Mouse (Mus musculus) thymus, adult 2 months (tissue): Measurements from ENCODE around the gene Nsf.

Experiments
- CTCF ChIP-seq: fragments of 200-500 bp; IDR thresholded peaks from 2 replicates; pipeline ENCODE4 v1.5.1; 2012; ENCODE audit warnings: mild to moderate bottlenecking, control low read depth, low read length, moderate library complexity, borderline replicate concordance; ENCODE audit not compliant: control insufficient read depth, poor library complexity, insufficient read depth; ENCODE audit errors: extremely low read depth
- POLR2A ChIP-seq: fragments of 200-500 bp; IDR thresholded peaks from 2 replicates; pipeline ENCODE4 v1.6.1; 2012; ENCODE audit warnings: mild to moderate bottlenecking, low read length, control low read depth, moderate library complexity; ENCODE audit not compliant: control insufficient read depth, poor library complexity, insufficient read depth; ENCODE audit errors: extremely low read depth

DNA sequence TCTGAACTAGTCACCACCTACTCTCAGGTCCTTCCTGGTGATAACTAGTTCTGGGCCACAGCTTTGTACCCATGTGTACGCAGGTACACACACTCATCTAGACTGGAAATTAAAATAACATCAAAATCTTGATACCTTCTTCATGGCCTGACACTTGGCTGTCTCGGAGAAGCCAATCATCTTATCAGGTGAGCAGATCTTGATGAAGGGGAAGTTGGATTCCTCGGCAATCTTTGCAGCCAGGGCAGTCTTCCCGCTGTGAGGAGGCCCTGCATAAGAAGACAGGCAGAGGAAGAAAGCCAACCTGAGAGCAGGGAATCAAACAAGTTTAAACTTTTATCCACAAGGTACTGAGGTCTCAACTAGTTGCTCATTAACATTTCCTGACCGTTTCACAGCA lies 95.1 kb downstream of the Nsf start:
- TF ChIP-seq POLR2A (no peak), CTCF (no peak)
